Mouse (Mus musculus) inflammation-experienced regulatory T-cells (primary cell): ENCODE measurements around the gene Rbmxl1. TPM values are rescaled to one million over a fixed set of nuclear protein-coding genes. Genes with fewer than 3 reads are reported as not detected.

Experiments used
- polyA plus RNA-seq, 2 experiments: library from polyadenylated mRNA; unstranded; fragments of 100-300 nt; shearing (Covaris generic); gene quantifications; one replicate each; pipeline ENCODE4 v1.2.1; 2017

Rbmxl1 gene
- 10 to 100 TPM; 92.3 to 98.1 TPM for polyA plus RNA-seq

GRCm38 (mm10) chr8:78508719-78509272 is at the start of gene Rbmxl1:
Gene Rbmxl1 (minus strand): TSS chr8:78508898.

GRCm38 (mm10) chr8:78509273-78510031 is 754 bp upstream of the Rbmxl1 start, which contains the start of gene Slc10a7:
Gene Slc10a7 (plus strand): TSS chr8:78509346.

Other genes starting within 250 kb of the Rbmxl1 start
- gene Pou4f2, start 72.3 kb downstream of the Rbmxl1 start, polyA plus RNA-seq, result under 1 TPM in 1 of 2 experiments, not detected in 1; 0.26 TPM
- gene Slc10a7, start 448 bp upstream of the Rbmxl1 start, polyA plus RNA-seq, result 10 to 100 TPM; 14.7 to 18.1 TPM